Mouse (Mus musculus): Measurements from ENCODE around the gene Mlf2. TPM values are rescaled to one million over a fixed set of nuclear protein-coding genes. Genes with fewer than 3 reads are reported as not detected.

The Mlf2 gene
- total RNA-seq, 1 experiment = 196 TPM

GRCm38 (mm10) chr6:124910032-124910431, 21.2 kb upstream of the Mlf2 start:
- Histone ChIP-seq H3K27ac (ENCODE audit: insufficient read depth, low read depth, low read length, poor library complexity, severe bottlenecking) (no peak overlapping the region), H3K4me3 (ENCODE audit: insufficient read depth in 1 of 2, low read depth in 1 of 2, low read length in 2 of 2, poor library complexity in 1 of 2, severe bottlenecking in 1 of 2) (peak overlapping the region; percentile 24 to 51; a peak in 3 of 4 replicates), H3K9ac (ENCODE audit: insufficient read depth, low read depth, low read length, poor library complexity, severe bottlenecking) (peak overlapping the region; percentile 5; the same call in 1 of the 2 replicates), H3K9me3 (ENCODE audit: control insufficient read depth, insufficient read depth, low read depth, low read length) (no peaks in the 10 kb centered on the region), H3K36me3 (ENCODE audit: control insufficient read depth, insufficient read depth, low read length, poor library complexity, severe bottlenecking) (peaks cover 7% of the 10 kb centered on the region; the same call in 1 of the 2 replicates), H3K4me1 (ENCODE audit: control insufficient read depth in 2 of 2, insufficient read depth in 2 of 2, low read length in 2 of 2, poor library complexity in 1 of 2) (peaks cover 1 to 30% of the 10 kb centered on the region in 2 experiments; a peak in 2 of 4 replicates)
- TF ChIP-seq MAFK (IDR thresholded peaks at IDR 0.05; ENCODE audit: insufficient read depth, low read depth, low read length) = no peak
- no peak for TF ChIP-seq ZC3H11A (IDR thresholded peaks at IDR 0.05; ENCODE audit: borderline replicate concordance, low read depth, low read length)
- 0 out of 2 replicates have a peak, but pooled peaks have one; percentile 20 for TF ChIP-seq HCFC1 (IDR thresholded peaks at IDR 0.05; ENCODE audit: borderline replicate concordance, insufficient read depth, low read length)
- no peak for TF ChIP-seq CHD2 (IDR thresholded peaks at IDR 0.05; ENCODE audit: low read depth, low read length)
- TF ChIP-seq ZNF384 (IDR thresholded peaks at IDR 0.05; ENCODE audit: low read depth, low read length) = no peak
- no peak for DNase-seq (ENCODE audit: low read depth, low spot score)
- in situ Hi-C loops (cut with MboI; ENCODE audit: low sequenced_read_pairs in 2 of 2, unreplicated experiment in 2 of 2) = no loop called here

- Histone ChIP-seq H3K9ac (ENCODE audit: insufficient read depth, low read depth, low read length, poor library complexity, severe bottlenecking) (no peak within 1 kb of the TSS), H3K27ac (ENCODE audit: insufficient read depth, low read depth, low read length, poor library complexity, severe bottlenecking) (no peak within 1 kb of the TSS), H3K36me3 (ENCODE audit: control insufficient read depth, insufficient read depth, low read length, poor library complexity, severe bottlenecking) (peaks cover 9% of the 10 kb centered on the region; the same call in 1 of the 2 replicates), H3K4me3 (ENCODE audit: insufficient read depth in 1 of 2, low read depth in 1 of 2, low read length in 2 of 2, poor library complexity in 1 of 2, severe bottlenecking in 1 of 2) (peak within 1 kb of the TSS in 1 of 2 experiments; percentile 25; a peak in 1 of 4 replicates), H3K9me3 (ENCODE audit: control insufficient read depth, insufficient read depth, low read depth, low read length) (no peaks in the 10 kb centered on the region), H3K4me1 (ENCODE audit: control insufficient read depth in 2 of 2, insufficient read depth in 2 of 2, low read length in 2 of 2, poor library complexity in 1 of 2) (peaks cover 0 to 35% of the 10 kb centered on the region in 2 experiments; a peak in 2 of 4 replicates)
- in situ Hi-C loops (cut with MboI; ENCODE audit: low sequenced_read_pairs in 2 of 2, unreplicated experiment in 2 of 2) = no loop called here
- TF ChIP-seq ZC3H11A (IDR thresholded peaks at IDR 0.05; ENCODE audit: borderline replicate concordance, low read depth, low read length) (no peak), HCFC1 (IDR thresholded peaks at IDR 0.05; ENCODE audit: borderline replicate concordance, insufficient read depth, low read length) (no peak), ZNF384 (IDR thresholded peaks at IDR 0.05; ENCODE audit: low read depth, low read length) (no peak), MAFK (IDR thresholded peaks at IDR 0.05; ENCODE audit: insufficient read depth, low read depth, low read length) (no peak), CHD2 (IDR thresholded peaks at IDR 0.05; ENCODE audit: low read depth, low read length) (no peak)
- no peak for DNase-seq (ENCODE audit: low read depth, low spot score)
Observed at GRCm38 (mm10) chr6:124911533-124912218, 19.5 kb upstream of the Mlf2 start, which contains the start of gene Lag3. Lag3 (minus strand) TSS chr6:124911705.

GRCm38 (mm10) chr6:124913214-124913613, 18.0 kb upstream of the Mlf2 start:
- Histone ChIP-seq H3K9me3 (ENCODE audit: control insufficient read depth, insufficient read depth, low read depth, low read length) (no peaks in the 10 kb centered on the region), H3K4me3 (ENCODE audit: insufficient read depth in 1 of 2, low read depth in 1 of 2, low read length in 2 of 2, poor library complexity in 1 of 2, severe bottlenecking in 1 of 2) (no peak overlapping the region), H3K36me3 (ENCODE audit: control insufficient read depth, insufficient read depth, low read length, poor library complexity, severe bottlenecking) (peaks cover 9% of the 10 kb centered on the region; the same call in 1 of the 2 replicates), H3K4me1 (ENCODE audit: control insufficient read depth in 2 of 2, insufficient read depth in 2 of 2, low read length in 2 of 2, poor library complexity in 1 of 2) (peaks cover 0 to 37% of the 10 kb centered on the region in 2 experiments; a peak in 2 of 4 replicates), H3K27ac (ENCODE audit: insufficient read depth, low read depth, low read length, poor library complexity, severe bottlenecking) (no peak overlapping the region), H3K9ac (ENCODE audit: insufficient read depth, low read depth, low read length, poor library complexity, severe bottlenecking) (no peak overlapping the region)
- no peak for DNase-seq (ENCODE audit: low read depth, low spot score)
- in situ Hi-C loops (cut with MboI; ENCODE audit: low sequenced_read_pairs in 2 of 2, unreplicated experiment in 2 of 2) = no loop called here
- TF ChIP-seq MAFK (IDR thresholded peaks at IDR 0.05; ENCODE audit: insufficient read depth, low read depth, low read length) (no peak), HCFC1 (IDR thresholded peaks at IDR 0.05; ENCODE audit: borderline replicate concordance, insufficient read depth, low read length) (no peak), ZNF384 (IDR thresholded peaks at IDR 0.05; ENCODE audit: low read depth, low read length) (no peak), CHD2 (IDR thresholded peaks at IDR 0.05; ENCODE audit: low read depth, low read length) (no peak), ZC3H11A (IDR thresholded peaks at IDR 0.05; ENCODE audit: borderline replicate concordance, low read depth, low read length) (no peak)

- Histone ChIP-seq H3K36me3 (ENCODE audit: control insufficient read depth, insufficient read depth, low read length, poor library complexity, severe bottlenecking) (peaks cover 9% of the 10 kb centered on the region; the same call in 1 of the 2 replicates), H3K27ac (ENCODE audit: insufficient read depth, low read depth, low read length, poor library complexity, severe bottlenecking) (no peak overlapping the region), H3K9ac (ENCODE audit: insufficient read depth, low read depth, low read length, poor library complexity, severe bottlenecking) (0 out of 2 replicates have a peak overlapping the region, but pooled peaks have one; percentile 12), H3K9me3 (ENCODE audit: control insufficient read depth, insufficient read depth, low read depth, low read length) (no peaks in the 10 kb centered on the region), H3K4me1 (ENCODE audit: control insufficient read depth in 2 of 2, insufficient read depth in 2 of 2, low read length in 2 of 2, poor library complexity in 1 of 2) (peaks cover 0 to 39% of the 10 kb centered on the region in 2 experiments; a peak in 2 of 4 replicates), H3K4me3 (ENCODE audit: insufficient read depth in 1 of 2, low read depth in 1 of 2, low read length in 2 of 2, poor library complexity in 1 of 2, severe bottlenecking in 1 of 2) (no peak overlapping the region)
- in situ Hi-C loops (cut with MboI; ENCODE audit: low sequenced_read_pairs in 2 of 2, unreplicated experiment in 2 of 2) = no loop called here
- no peak for TF ChIP-seq MAFK (IDR thresholded peaks at IDR 0.05; ENCODE audit: insufficient read depth, low read depth, low read length)
- TF ChIP-seq ZNF384 (IDR thresholded peaks at IDR 0.05; ENCODE audit: low read depth, low read length) = no peak
- TF ChIP-seq CHD2 (IDR thresholded peaks at IDR 0.05; ENCODE audit: low read depth, low read length) = no peak
- TF ChIP-seq ZC3H11A (IDR thresholded peaks at IDR 0.05; ENCODE audit: borderline replicate concordance, low read depth, low read length) = no peak
- no peak for TF ChIP-seq HCFC1 (IDR thresholded peaks at IDR 0.05; ENCODE audit: borderline replicate concordance, insufficient read depth, low read length)
- no peak for DNase-seq (ENCODE audit: low read depth, low spot score)
Observed at GRCm38 (mm10) chr6:124913721-124914285, 17.4 kb upstream of the Mlf2 start.

Data from ES-E14 (cell line).